Mouse (Mus musculus): Measurements from ENCODE around the gene Arhgef5.
A peak's percentile ranks its signal among the peaks of the same experiment; 100 is the strongest.

Gene Arhgef5

GRCm38 (mm10) chr6:43335619-43336234 lies 70.3 kb downstream of the Arhgef5 start:
- DNase-seq, result peak; percentile 15

- DNase-seq, result no peak
Measured at GRCm38 (mm10) chr6:43337491-43337961, 72.1 kb downstream of the Arhgef5 start.

GRCm38 (mm10) chr6:43338804-43339203 lies 73.4 kb downstream of the Arhgef5 start:
- DNase-seq, result no peak

All from retina, postnatal 1 day (tissue).